Mouse (Mus musculus): ENCODE data around the gene Large1.
"Not testable (repeated sequence)": the region's sequence is repeated elsewhere in the genome, so short reads cannot be mapped to it uniquely, and the experiment has no call there.

The Large1 gene

GRCm38 (mm10) chr8:73161564-73161963 is 191.8 kb downstream of the Large1 start:
- no peak for DNase-seq

- no peak for DNase-seq
Observed at GRCm38 (mm10) chr8:73160945-73161344, 192.4 kb downstream of the Large1 start.

GRCm38 (mm10) chr8:73147236-73147635 is 206.1 kb downstream of the Large1 start:
- no peak for DNase-seq

DNA sequence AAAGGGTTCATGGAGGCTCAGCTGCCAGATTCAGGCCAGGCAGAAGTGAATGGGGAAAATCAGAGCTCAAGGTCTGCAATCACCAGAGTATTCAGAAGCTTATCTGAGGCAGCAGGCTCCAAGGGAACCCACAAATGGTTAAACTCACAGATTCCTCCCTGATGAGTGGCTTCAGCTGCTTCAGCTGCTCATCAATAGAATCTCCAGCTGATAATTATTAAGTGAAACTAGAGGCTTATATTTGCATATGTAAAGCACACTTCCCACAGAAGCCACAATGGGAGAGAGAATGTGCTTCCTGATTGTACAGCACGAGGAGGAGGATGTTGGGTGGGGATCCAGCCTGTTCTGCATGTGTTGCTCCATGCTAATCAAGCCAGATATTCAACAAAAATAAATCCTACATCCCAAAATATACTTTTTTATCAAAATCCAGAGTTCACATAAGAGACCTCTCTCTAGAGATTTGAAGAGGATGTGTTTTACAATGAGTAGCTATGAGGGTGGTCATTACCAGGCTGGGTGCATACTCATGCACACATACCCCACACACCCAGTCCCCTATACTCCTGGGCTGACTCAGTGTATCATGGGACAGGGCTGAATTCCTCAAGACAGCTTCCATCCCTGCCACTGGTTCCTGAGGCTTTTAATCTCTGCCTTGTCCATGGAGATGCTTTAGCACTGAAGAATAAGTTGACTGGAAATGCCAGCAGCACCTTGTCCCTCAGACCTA is 210.5 kb downstream of the Large1 start:
- DNase-seq, result no peak

- no peak for DNase-seq
Observed at GRCm38 (mm10) chr8:73135397-73135796, 217.9 kb downstream of the Large1 start.

DNA sequence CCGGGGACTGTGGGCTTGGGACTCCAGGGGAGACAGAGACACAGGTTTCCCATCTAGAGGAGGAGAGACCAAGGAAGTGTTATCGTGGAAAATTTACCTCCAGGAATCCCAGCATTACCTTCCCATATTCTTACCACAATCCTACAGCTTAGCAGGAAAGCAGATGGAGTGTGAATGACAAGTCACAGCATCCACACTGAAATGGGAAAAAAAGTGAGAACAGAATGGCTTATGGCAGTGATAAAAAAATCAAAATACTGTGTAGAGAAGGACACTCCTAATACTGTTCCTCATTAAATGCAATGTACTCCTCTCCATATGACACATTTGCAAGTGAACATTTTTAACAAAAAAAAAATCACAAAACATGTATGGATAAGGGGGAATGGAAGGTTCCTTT is 221.3 kb downstream of the Large1 start:
- no peak for DNase-seq

- DNase-seq, result no peak
Observed at GRCm38 (mm10) chr8:73123864-73124499, 229.4 kb downstream of the Large1 start.

DNA sequence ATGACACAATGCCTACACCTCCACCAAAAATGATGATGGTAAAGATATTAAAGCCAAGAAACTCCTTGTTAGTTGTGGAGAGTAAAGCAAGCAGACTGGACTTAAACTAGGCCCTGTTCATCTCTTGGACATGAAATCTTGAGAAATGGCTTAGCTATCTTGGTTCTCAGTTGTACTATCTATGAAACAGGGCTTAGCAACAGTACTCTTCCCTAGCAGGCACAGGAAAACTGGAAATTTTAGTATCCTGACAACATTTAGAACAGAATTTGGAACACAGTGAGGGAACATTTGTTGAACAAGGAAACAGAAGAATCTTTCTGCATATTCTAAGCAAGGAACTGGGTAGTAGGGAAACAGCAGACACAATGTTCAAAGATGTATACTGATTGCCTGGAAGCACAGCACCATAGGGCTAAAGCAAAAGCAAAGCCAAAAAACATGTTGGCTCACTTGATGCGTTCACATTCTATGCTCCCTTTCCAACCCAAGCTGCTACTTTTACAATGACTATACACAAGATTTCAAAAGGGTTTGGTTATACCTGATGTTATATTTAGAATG is 240.9 kb downstream of the Large1 start:
- no peak for DNase-seq

DNA sequence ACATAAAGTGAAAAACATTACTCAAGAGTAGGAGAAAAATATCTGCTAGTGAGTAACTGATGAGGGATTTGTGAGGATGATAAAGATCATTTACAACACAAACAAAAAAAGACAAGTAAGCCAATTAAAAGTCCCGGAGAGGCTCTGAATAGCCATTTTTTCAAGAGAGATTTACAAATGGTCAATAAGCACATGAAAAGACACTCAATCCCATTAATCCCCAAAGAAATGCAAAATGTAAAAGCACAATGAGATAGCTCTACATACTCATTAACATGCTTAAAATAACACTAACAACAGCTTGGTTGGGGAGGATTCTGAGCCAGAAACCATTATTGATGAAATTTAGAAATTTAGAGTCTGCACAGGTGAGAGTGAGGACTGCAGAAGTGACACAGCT is 249.3 kb downstream of the Large1 start:
- DNase-seq, result no peak

DNA sequence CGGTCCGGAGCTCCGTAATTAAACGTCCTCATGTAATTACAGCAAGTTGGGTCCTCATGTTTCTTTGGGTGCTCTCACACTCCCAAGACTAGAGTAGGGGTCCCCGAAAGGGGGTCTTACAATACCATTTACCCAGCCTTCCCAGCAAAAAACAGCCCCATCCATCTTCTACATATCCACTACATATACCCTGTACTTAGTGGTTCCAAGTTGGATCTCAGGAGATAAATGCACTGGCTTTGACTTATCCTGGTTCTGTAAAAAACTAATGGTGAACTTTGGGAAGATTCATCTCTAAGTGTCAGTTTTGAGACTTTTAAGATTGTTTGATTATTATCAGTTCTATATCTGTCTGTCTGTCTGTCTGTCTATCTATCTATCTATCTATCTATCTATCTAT is 252.3 kb downstream of the Large1 start:
- no peak for DNase-seq

DNA sequence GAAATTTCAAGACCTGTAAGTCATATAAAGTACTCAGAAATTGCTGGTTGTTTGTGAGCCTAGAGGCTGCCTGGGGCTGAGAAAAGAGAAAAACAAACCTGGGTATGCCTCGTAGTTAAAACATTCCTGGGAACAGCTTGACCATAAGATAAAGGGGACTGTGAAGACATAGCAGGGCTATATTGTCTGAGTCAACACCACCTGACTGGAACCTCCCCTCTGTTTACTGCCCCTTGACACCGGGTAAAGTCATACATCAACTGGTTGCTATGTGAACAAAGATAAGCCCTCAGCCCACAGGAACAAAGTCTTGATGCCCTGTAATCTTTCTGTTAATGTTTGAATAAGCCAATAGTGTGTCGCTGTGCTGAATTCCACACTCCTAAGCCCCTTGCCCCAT is 252.7 kb downstream of the Large1 start:
- not testable (repeated sequence) for DNase-seq

- DNase-seq, result no peak
Observed at GRCm38 (mm10) chr8:73099542-73099941, 253.8 kb downstream of the Large1 start.

- DNase-seq, result no peak
Observed at GRCm38 (mm10) chr8:73096952-73097351, 256.4 kb downstream of the Large1 start.

DNA sequence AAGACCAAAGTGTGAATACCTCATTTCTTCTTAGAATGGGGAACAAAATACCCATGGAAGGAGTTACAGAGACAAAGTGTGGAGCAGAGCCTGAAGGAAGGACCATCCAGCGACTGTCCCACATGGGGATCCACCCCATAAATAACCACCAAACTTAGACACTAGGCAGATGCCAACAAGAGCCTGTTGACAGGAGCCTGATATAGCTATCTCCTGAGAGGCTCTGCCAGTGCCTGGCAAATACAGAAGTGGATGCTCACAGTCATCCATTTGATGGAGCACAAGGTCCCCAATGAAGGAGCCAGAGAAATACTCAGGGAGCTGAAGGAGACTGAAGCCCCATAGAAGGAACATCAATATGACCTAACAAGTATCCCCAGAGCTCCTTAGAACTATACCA is 275.6 kb downstream of the Large1 start:
- not testable (repeated sequence) for DNase-seq

DNA sequence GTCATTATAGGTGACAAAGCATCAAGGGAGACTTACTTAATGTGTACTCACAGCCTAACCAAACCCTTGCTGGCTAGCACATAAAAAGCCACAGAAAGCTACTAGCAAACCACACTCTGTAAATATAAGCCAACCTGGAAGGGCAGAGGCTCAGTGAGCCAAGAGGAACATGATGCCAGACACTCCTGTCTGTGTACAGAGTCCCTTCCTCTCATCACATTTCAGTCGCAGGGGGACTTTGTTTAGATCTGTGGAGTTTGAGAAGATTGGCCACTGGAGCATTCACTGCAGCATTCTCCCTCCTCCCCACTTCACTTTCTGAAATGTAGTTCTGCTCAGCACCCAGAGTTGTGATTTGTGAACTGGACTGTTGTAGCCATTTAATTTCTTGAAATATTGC is 291.9 kb downstream of the Large1 start:
- DNase-seq, result no peak

DNA sequence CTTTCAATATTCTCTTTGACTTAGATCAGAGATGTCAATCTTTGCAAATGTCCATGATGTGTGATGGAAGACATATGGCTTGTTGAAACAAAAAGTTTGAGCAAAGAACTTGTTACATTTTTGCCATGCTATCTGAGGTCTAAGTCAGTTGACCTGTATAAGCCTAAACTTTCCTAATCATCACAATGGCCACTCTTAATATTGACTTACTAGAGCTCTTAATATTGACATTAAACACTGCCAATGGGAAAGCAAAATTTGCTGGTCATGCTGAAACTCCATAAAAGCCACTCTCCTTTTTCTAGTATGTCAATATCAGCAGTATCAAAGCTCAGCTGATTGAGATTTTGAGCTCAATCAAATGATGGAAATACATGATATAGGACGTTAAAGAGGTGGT is 298.6 kb downstream of the Large1 start:
- no peak for DNase-seq

GRCm38 (mm10) chr8:73053878-73054277 is 299.5 kb downstream of the Large1 start:
- no peak for DNase-seq

DNA sequence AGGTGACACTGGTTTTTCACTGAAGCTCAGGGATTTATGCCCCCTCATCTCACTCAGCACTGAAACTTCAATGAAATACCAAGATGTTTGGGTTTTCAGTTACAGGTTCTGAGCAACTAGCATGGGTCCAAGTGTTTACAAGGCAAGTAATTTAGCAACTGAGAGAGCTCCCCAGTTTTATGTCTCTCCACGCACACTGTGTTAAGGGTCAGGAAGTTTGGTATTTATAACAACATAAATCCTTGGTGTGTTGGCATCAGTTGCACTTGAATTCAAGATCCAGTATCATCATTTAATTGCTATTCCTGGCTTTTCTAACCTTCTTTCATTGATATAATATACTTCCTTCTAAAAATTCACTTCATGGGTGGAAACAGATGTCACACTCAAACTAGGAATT is 300.9 kb downstream of the Large1 start:
- DNase-seq, result no peak

DNA sequence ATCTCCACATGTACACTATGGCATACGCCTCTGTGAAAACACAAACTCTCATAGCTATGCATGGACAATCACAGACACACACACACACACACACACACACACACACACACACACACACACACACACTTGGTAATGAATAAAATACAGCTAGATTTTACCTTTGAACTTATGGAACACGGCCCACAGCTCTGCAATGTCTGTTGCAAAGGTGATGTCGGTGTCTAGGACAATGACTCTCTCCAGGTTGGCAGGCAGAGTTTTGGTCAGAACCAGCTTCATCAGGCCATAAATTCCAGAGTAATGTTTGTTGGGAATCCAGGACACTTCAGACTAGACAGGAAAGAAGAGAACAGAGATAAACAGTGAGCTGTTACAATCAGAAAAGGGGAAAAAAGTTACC is 305.2 kb downstream of the Large1 start:
- DNase-seq, result no peak

GRCm38 (mm10) chr8:73029787-73030186 is 323.6 kb downstream of the Large1 start:
- DNase-seq, result no peak

GRCm38 (mm10) chr8:73018241-73018640 is 335.1 kb downstream of the Large1 start:
- DNase-seq, result no peak

GRCm38 (mm10) chr8:73017601-73018000 is 335.7 kb downstream of the Large1 start:
- no peak for DNase-seq

GRCm38 (mm10) chr8:73016303-73016702 is 337.0 kb downstream of the Large1 start:
- DNase-seq, result no peak

GRCm38 (mm10) chr8:73007489-73007888 is 345.9 kb downstream of the Large1 start:
- no peak for DNase-seq
